Mouse (Mus musculus): ENCODE measurements around the gene Parvb. TPM values are rescaled to one million over a fixed set of nuclear protein-coding genes. Genes with fewer than 3 reads are reported as not detected.

The Parvb gene
- total and polyA plus RNA-seq, 3 experiments: 0.04 to 3.9 TPM; not detected in 1

DNA sequence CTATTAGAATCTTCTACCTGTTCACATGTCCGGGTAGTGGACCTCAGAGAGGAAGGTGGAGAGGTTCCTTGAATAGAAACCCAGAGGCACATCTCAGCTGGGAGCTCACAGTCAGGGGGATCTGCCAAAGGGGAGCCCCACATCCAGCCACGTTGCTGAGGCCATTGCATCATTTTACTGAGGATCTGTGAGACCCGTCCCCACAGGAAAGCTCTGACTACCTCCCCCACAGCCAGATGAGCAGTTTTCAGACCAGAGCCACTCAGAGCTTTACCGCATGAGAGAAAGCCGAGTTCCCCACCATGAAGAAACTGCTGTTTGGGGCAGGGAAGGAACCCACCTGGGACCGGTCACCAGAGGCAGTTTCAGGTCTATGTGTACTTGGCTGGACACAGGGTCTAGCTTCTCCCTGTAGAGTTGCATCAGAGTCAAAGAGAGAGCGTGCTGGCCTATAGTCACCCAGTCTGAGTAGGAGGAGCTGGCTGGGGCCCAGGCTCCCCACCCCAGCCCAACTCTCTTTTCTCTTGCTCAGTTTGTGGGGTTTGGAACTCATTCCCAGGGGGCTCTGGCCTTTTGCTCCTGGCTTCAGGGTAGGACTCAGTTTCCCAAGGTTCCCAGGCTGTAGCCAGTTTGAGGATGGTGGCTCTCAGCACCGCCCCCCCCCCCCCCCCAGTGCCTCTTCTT is 93.2 kb downstream of the Parvb start:
- no peaks in the 10 kb centered on the region for H3K27me3 ChIP-seq (ENCODE audit: insufficient read depth, low read length)
- H3K4me3 ChIP-seq (ENCODE audit: low read depth, low read length): no peak overlapping the region
- H3K36me3 ChIP-seq (replicated peaks): no peaks in the 10 kb centered on the region
- ATAC-seq (ENCODE audit: extremely low read depth, insufficient number of reproducible peaks, low FRiP score, poor library complexity, severe bottlenecking): no peak
- no peak for TF ChIP-seq GATA2 (IDR thresholded peaks at IDR 0.05; ENCODE audit: borderline replicate concordance, low read depth, low read length)
- TF ChIP-seq CTCF (IDR thresholded peaks at IDR 0.05; ENCODE audit: low read depth, low read length): no peak
- TF ChIP-seq GATA1 (IDR thresholded peaks at IDR 0.05; ENCODE audit: borderline replicate concordance, low read length): no peak
- TF ChIP-seq POLR2AphosphoS5 (IDR thresholded peaks at IDR 0.05; ENCODE audit: insufficient replicate concordance, low read depth, low read length): no peak
- no peak for TF ChIP-seq TAL1 (conservative IDR thresholded peaks at IDR 0.05; ENCODE audit: low read depth, low read length)
- H3K4me1 ChIP-seq (ENCODE audit: insufficient read depth, low read depth, low read length): no peaks in the 10 kb centered on the region
- DNase-seq (ENCODE audit: low spot score): no peak
- H3K9me3 ChIP-seq (replicated peaks): peaks cover 98% of the 10 kb centered on the region

DNA sequence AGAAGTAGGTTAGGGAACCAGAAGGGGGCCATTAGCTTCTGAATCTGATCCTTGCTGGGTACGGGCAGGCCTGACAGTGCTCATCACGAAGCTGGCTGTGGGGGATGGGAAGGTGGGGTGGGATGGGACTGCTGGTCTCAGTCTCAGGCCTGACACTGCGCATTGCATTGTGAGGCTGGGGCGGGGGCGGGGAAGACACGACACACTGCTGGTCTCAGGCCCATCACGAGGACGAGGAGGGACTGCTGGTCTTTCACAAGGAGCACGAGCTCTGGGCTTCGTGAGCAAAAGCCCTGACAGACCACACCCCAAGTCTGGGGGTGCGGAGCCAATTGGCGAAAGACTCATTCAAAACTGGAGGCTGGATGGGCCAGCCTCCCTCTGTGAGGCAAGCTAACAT is 93.9 kb downstream of the Parvb start:
- Histone ChIP-seq H3K27me3 (ENCODE audit: insufficient read depth, low read length) (no peaks in the 10 kb centered on the region), H3K36me3 (replicated peaks) (no peaks in the 10 kb centered on the region), H3K9me3 (replicated peaks) (peaks cover 95% of the 10 kb centered on the region), H3K4me3 (ENCODE audit: low read depth, low read length) (no peak overlapping the region; the same call in 1 of the 2 replicates), H3K4me1 (ENCODE audit: insufficient read depth, low read depth, low read length) (no peaks in the 10 kb centered on the region)
- no peak for TF ChIP-seq GATA2 (IDR thresholded peaks at IDR 0.05; ENCODE audit: borderline replicate concordance, low read depth, low read length)
- no peak for TF ChIP-seq CTCF (IDR thresholded peaks at IDR 0.05; ENCODE audit: low read depth, low read length)
- TF ChIP-seq POLR2AphosphoS5 (IDR thresholded peaks at IDR 0.05; ENCODE audit: insufficient replicate concordance, low read depth, low read length): no peak
- TF ChIP-seq GATA1 (IDR thresholded peaks at IDR 0.05; ENCODE audit: borderline replicate concordance, low read length): no peak
- no peak for TF ChIP-seq TAL1 (conservative IDR thresholded peaks at IDR 0.05; ENCODE audit: low read depth, low read length)
- ATAC-seq (ENCODE audit: extremely low read depth, insufficient number of reproducible peaks, low FRiP score, poor library complexity, severe bottlenecking): no peak
- DNase-seq (ENCODE audit: low spot score): no peak

DNA sequence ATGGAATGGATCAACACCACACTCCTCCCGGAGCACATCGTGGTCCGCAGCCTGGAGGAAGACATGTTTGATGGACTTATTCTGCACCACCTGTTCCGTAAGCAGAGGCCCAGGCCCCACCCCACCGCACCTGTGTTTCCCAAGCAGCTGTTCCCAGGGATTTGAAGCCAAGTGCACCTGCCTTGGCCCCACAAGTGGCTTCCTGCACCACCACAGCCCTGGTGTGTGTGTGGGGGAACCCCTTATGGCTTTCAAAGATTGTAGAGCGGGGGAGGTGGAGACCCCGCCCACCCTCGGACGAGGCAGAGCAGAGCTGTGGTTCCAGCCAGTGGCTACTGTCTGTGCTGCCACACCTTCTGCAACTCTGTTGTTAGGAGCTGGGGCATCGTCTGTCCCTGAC is 97.0 kb downstream of the Parvb start:
- TF ChIP-seq CTCF (IDR thresholded peaks at IDR 0.05; ENCODE audit: low read depth, low read length): no peak
- no peak for TF ChIP-seq TAL1 (conservative IDR thresholded peaks at IDR 0.05; ENCODE audit: low read depth, low read length)
- no peak for TF ChIP-seq GATA2 (IDR thresholded peaks at IDR 0.05; ENCODE audit: borderline replicate concordance, low read depth, low read length)
- TF ChIP-seq GATA1 (IDR thresholded peaks at IDR 0.05; ENCODE audit: borderline replicate concordance, low read length): no peak
- TF ChIP-seq POLR2AphosphoS5 (IDR thresholded peaks at IDR 0.05; ENCODE audit: insufficient replicate concordance, low read depth, low read length): no peak
- peaks cover 91% of the 10 kb centered on the region for H3K9me3 ChIP-seq (replicated peaks)
- DNase-seq (ENCODE audit: low spot score): no peak
- H3K27me3 ChIP-seq (ENCODE audit: insufficient read depth, low read length): no peaks in the 10 kb centered on the region
- H3K4me1 ChIP-seq (ENCODE audit: insufficient read depth, low read depth, low read length): no peaks in the 10 kb centered on the region
- no peak overlapping the region for H3K4me3 ChIP-seq (ENCODE audit: low read depth, low read length)
- no peaks in the 10 kb centered on the region for H3K36me3 ChIP-seq (replicated peaks)
- ATAC-seq (ENCODE audit: extremely low read depth, insufficient number of reproducible peaks, low FRiP score, poor library complexity, severe bottlenecking): no peak

DNA sequence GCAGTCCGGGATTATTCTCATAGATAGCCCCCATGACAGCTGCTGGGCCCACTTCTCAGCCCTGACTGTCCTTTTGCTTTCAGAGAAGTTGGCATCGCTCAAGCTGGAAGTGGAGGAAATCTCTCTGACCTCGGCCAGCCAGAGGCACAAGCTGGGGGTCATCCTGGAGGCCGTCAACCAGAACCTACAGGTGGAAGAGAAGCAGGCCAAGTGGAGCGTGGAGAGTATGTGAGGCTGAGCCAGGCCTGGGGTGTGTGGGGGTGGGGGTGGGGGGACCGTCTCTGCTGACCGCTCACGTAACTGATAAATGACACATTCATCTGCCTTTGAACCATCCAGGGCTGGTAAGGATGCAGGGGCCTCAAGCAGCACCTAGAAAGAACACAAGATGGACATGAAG is 98.1 kb downstream of the Parvb start:
- Histone ChIP-seq H3K4me3 (ENCODE audit: low read depth, low read length) (no peak overlapping the region), H3K36me3 (replicated peaks) (no peaks in the 10 kb centered on the region), H3K27me3 (ENCODE audit: insufficient read depth, low read length) (no peaks in the 10 kb centered on the region), H3K4me1 (ENCODE audit: insufficient read depth, low read depth, low read length) (no peaks in the 10 kb centered on the region), H3K9me3 (replicated peaks) (peaks cover 90% of the 10 kb centered on the region)
- no peak for TF ChIP-seq CTCF (IDR thresholded peaks at IDR 0.05; ENCODE audit: low read depth, low read length)
- no peak for TF ChIP-seq GATA1 (IDR thresholded peaks at IDR 0.05; ENCODE audit: borderline replicate concordance, low read length)
- no peak for TF ChIP-seq TAL1 (conservative IDR thresholded peaks at IDR 0.05; ENCODE audit: low read depth, low read length)
- no peak for TF ChIP-seq GATA2 (IDR thresholded peaks at IDR 0.05; ENCODE audit: borderline replicate concordance, low read depth, low read length)
- no peak for TF ChIP-seq POLR2AphosphoS5 (IDR thresholded peaks at IDR 0.05; ENCODE audit: insufficient replicate concordance, low read depth, low read length)
- DNase-seq (ENCODE audit: low spot score) (no peak), ATAC-seq (ENCODE audit: extremely low read depth, insufficient number of reproducible peaks, low FRiP score, poor library complexity, severe bottlenecking) (no peak)

DNA sequence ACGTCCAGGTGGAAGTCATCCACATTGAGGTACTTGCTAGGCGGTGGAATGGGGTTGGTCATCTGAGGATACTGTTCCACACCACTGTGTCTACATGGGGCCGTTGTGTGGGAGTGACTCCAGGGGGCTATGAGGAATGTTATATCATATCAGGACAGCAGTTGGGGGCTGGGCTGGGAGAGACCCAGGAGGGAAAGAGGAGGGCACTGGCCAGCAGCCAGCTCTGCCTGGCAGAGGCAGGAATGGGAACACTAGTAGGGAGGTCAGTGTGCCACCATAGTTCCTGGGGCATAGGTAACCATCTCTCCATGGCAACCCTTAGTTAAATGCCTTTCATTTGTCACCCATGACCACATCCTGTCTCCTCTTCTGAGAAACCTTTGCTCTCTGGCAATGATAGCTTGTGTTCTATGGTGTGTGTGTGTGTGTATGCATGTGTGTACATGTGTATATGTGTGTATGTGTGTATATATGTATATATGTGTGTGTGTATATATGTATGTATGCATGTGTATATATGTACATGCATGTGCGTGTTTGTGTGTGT is 99.3 kb downstream of the Parvb start:
- peaks cover 90% of the 10 kb centered on the region for H3K9me3 ChIP-seq (replicated peaks)
- no peak overlapping the region for H3K4me3 ChIP-seq (ENCODE audit: low read depth, low read length)
- H3K36me3 ChIP-seq (replicated peaks): no peaks in the 10 kb centered on the region
- ATAC-seq (ENCODE audit: extremely low read depth, insufficient number of reproducible peaks, low FRiP score, poor library complexity, severe bottlenecking) (no peak), DNase-seq (ENCODE audit: low spot score) (no peak)
- H3K27me3 ChIP-seq (ENCODE audit: insufficient read depth, low read length): no peaks in the 10 kb centered on the region
- TF ChIP-seq POLR2AphosphoS5 (IDR thresholded peaks at IDR 0.05; ENCODE audit: insufficient replicate concordance, low read depth, low read length) (no peak), CTCF (IDR thresholded peaks at IDR 0.05; ENCODE audit: low read depth, low read length) (no peak), TAL1 (conservative IDR thresholded peaks at IDR 0.05; ENCODE audit: low read depth, low read length) (no peak), GATA1 (IDR thresholded peaks at IDR 0.05; ENCODE audit: borderline replicate concordance, low read length) (no peak), GATA2 (IDR thresholded peaks at IDR 0.05; ENCODE audit: borderline replicate concordance, low read depth, low read length) (no peak)
- no peaks in the 10 kb centered on the region for H3K4me1 ChIP-seq (ENCODE audit: insufficient read depth, low read depth, low read length)

DNA sequence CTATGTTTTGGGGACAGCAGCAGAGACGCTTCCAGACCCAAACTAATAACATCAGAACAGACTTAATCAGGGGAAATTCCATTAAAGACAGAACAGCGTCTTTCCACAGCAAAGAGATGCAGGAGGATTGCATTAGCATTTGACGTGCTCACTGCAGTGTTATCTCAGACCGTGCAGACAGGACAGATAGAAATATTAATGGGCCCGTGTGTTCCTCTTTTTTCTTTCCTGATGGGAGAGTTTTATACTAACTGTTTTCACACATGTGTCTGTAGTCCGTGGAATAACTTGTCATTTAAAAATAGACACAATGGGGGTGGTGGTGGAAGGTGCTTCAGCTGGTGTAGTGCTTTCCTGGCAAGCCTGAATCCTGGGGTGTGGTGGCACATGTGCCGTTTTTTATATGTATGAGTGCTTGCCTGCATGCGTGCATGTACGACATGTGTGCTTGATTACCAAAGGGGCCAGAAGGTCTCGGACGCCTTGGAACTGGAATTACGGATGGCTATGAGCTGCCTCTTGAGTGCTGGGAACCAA is 104.5 kb downstream of the Parvb start:
- DNase-seq (ENCODE audit: low spot score): no peak
- H3K27me3 ChIP-seq (ENCODE audit: insufficient read depth, low read length): no peaks in the 10 kb centered on the region
- no peaks in the 10 kb centered on the region for H3K4me1 ChIP-seq (ENCODE audit: insufficient read depth, low read depth, low read length)
- peaks cover 92% of the 10 kb centered on the region for H3K9me3 ChIP-seq (replicated peaks)
- ATAC-seq (ENCODE audit: extremely low read depth, insufficient number of reproducible peaks, low FRiP score, poor library complexity, severe bottlenecking): no peak
- no peak for TF ChIP-seq TAL1 (conservative IDR thresholded peaks at IDR 0.05; ENCODE audit: low read depth, low read length)
- no peak for TF ChIP-seq GATA1 (IDR thresholded peaks at IDR 0.05; ENCODE audit: borderline replicate concordance, low read length)
- no peak for TF ChIP-seq POLR2AphosphoS5 (IDR thresholded peaks at IDR 0.05; ENCODE audit: insufficient replicate concordance, low read depth, low read length)
- no peak for TF ChIP-seq GATA2 (IDR thresholded peaks at IDR 0.05; ENCODE audit: borderline replicate concordance, low read depth, low read length)
- TF ChIP-seq CTCF (IDR thresholded peaks at IDR 0.05; ENCODE audit: low read depth, low read length): no peak
- H3K36me3 ChIP-seq (replicated peaks): no peaks in the 10 kb centered on the region
- no peak overlapping the region for H3K4me3 ChIP-seq (ENCODE audit: low read depth, low read length)

All from G1E (cell line).